Mouse (Mus musculus) 3134 (cell line): ENCODE results near the gene Fam229b.

Experiments used
- DNase-seq: peaks from one replicate; pipeline ENCODE4 v3.0.0-alpha.2; 2011; ENCODE audit warnings: low spot score; ENCODE audit not compliant: insufficient read length; ENCODE audit errors: extremely low read depth

Gene Fam229b

GRCm38 (mm10) chr10:39133462-39134310 is at the start of gene Fam229b, which contains the start of gene Tube1:
Fam229b (minus strand) TSS chr10:39133914.
Tube1 (plus strand) TSS chr10:39133976.
- peak; percentile 93 for DNase-seq

DNA sequence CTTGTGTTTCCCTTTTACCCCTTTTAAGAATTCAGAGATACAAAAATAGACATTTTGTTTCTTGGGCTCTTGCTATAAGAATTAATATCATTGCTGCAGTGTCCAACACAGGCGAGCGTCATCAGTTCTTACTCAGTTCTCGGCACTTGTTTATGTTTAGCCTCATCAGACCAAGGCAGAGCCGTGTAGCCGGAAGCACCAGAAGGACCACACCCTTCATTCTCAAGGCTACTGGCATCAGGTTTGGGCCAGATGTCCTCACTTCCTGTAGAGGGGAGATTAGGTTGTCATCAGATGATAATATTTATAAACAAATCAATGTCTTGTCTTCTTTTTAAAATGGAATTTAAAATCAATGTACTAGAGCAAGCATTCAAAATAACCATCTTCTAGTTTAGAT is 43.3 kb upstream of the Fam229b start:
- DNase-seq: no peak

- no peak for DNase-seq
Measured at GRCm38 (mm10) chr10:39173077-39173476, 39.4 kb upstream of the Fam229b start.

DNA sequence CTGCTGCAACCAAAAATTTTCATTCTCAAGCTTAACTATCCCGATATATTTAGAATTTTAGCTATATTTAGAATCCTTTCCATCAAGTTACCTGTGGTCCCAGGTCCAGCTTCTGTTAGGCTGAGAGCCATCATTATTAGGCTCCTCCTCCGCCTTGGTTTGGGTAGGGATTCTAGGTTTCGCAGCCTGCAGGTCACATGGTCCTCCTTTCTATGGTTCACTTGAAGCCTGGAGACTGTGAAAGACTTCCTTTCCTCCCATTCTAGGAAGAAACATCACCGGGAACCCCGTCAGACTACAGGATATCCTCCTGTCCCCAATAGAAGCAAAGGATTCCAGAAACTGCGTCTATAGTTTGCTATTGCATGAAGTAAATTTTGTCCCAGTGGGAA is 38.8 kb upstream of the Fam229b start:
- no peak for DNase-seq

DNA sequence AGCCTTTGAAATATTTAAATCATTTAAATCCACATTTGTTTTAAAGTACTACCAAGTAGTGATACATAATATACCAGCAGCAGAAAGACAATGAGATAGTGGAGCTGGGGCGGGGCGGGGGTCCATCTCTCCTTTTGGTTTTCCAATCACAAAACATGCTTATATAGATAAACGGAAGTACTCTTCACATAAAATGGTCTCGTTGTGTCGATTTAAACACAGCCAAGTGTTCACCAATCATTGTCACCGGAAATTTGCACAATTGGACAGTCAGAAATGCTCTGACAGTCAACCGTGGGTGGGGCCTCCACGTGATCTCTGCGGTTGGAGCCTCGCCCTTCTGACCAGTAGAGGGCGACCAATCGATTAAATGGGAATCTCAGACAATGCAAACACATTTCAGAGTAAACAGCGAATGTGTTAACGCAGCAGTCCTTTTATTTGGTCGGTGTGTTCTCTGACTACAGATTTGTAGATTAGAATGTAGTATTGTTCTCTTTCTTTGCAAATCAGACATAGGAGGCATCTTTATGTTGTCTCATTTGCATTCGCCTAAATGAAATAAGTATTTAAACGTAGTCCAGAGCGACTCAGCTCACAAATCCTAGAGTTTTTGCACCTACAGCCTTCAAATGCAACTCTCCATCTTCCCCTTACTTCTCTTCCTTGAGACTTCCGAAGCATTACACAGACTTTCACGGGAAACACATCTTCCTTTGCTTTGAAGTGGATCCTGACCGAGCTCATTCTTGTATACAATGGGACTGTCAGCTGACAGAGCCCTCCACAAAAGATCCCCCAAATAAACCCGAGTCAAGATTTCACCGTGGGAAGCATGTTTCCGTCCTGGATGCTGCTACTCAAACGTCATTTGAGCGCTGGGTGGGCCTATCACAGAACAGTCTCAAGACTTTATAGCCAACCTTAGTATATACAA is 38.2 kb upstream of the Fam229b start:
- peak; percentile 58 for DNase-seq

DNA sequence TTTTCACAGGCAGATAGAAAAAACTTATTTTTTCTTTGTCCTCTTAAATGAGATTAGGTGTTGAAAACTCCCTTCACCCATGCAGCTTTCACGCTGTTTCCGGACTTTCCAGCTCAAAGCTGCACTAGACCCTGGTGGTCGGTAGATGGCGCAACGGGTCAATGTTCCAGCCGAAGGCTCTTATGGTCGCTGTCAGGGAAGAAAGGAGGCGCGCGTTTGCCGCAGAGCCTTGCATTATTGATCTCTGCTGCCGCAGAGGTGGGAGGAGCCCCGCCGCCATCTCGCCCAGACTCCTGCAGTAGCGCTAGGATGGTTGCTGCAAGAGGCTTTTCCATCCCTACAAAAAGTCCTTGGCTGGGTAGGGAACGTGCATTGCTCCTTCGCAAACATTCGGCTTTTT is 37.4 kb upstream of the Fam229b start:
- peak; percentile 73 for DNase-seq

DNA sequence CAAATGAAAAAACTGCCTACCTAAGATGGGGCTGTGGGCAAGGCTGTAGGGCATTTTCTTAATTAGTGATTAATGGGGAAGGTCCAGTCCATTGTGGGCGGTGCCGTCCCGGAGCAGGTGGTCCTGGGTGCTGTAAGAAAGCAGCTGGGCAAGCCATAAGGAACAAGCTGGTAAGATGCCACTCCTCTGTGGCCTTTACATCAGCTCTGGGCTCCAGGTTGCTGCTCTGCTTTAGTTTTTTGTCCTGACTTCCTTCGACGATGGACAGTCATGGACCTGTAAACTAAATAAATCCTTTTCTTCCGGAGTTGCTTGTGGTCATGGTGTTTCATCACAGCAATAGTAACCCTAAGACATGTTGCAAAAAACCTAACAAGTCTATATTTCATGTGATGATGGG is 37.0 kb upstream of the Fam229b start:
- DNase-seq: no peak

GRCm38 (mm10) chr10:39170181-39170580 is 36.5 kb upstream of the Fam229b start:
- peak; percentile 28 for DNase-seq

- no peak for DNase-seq
Measured at GRCm38 (mm10) chr10:39169642-39170041, 35.9 kb upstream of the Fam229b start.

DNA sequence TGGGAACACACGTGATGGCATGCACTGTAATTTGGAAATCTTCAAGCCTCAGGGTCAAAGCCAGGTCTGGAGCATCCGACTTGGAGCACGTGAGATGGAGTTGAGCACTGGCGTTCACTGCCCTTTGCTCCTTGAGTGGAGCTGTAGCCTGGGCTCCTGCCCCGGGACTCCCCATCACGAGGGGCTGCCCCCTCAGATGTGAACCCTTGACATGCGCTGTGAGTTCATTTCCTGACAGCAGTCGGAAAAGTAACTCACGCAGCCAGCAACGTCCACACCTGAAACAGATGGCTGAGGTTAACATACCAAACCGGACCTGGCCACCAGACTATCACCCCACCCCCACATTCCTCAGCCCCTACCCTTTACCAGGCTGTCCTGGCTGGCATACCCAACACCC is 33.9 kb upstream of the Fam229b start:
- DNase-seq: no peak

DNA sequence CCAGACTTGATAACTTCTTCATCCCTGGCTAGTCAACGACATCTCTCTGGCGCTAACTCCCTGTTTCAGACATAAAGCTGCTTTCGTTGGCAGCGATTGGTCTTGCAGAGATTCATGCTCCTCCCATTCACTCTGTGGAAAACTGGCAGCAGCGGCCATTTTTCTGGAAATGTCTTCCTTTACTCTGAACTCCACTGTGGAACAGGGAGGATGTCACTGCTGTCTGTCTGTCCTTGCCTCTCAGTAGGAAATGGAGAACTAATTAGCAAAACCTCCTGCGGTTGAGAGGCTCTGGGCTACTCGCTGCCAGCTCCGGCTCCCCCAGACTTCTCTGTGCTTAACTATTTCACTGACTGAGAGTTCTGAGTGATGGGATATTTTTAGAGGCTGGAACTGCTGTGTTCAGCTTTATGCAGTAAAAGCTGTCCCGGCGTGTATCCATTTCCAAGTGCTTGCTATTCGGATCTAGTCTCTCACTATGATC is 32.0 kb upstream of the Fam229b start:
- no peak for DNase-seq

DNA sequence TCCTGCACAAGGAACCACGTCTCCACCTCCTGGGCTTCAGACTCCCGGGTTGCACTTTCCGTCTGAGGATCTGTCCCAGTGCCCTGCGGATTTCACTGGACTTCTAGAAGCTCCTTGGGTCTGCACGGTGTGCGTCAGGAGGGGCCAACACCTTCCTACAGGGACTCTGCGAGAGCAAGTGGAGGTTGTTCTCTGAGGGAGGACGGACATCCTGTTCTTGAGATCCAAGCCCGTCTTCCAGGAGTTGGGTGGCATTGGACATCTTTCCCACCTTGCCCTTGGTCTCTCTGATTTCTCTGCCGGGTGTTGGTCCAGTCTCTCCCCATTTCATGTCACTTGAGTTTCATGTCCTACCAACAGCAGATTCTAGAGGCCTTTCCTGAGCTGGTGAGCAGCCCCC is 30.0 kb upstream of the Fam229b start, which contains the start of gene Ccn6:
Gene Ccn6 (minus strand): TSS at position 101 of the 400 bp plus-strand sequence.
- no peak for DNase-seq

- no peak for DNase-seq
Measured at GRCm38 (mm10) chr10:39162666-39163484, 29.2 kb upstream of the Fam229b start.

DNA sequence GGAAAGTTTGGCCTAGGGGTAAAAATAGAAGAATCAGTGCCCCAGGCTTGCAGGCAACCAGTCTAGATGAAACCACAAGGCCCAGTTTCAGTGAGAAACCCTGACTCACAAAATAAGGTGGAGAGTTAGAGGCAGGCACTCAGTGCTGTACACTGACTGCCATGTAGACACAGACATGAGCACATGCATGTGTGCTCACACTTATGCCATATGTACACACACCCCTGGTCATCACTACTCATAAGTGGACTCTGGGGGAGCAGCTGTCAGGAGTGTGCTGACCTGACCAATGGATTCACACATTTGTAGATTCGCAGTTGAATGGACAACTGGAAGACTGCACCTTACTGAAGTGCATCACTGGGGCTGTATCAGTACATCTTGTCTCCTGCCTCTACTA is 27.7 kb upstream of the Fam229b start:
- no peak for DNase-seq

DNA sequence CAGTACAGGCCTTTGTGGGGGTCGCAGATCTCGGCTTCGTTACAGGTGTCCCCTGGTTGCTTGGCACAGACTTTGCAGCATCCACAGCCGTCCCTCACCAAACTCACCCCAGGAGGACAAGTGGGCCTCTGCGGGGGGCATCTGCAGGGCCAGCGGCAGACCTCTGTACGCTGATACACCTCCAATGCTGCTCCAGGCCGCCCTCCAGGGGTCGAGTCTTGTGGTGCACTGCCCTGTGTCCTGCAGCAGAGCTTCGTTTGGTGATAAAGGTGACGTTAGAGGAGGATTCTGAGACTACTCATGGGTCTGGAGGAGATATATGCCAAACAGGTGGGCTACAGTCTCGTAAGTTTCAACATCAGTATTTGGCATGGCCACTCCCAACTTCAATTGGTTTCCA is 24.6 kb upstream of the Fam229b start:
- no peak for DNase-seq

GRCm38 (mm10) chr10:39157321-39157720 is 23.6 kb upstream of the Fam229b start:
- DNase-seq: no peak

DNA sequence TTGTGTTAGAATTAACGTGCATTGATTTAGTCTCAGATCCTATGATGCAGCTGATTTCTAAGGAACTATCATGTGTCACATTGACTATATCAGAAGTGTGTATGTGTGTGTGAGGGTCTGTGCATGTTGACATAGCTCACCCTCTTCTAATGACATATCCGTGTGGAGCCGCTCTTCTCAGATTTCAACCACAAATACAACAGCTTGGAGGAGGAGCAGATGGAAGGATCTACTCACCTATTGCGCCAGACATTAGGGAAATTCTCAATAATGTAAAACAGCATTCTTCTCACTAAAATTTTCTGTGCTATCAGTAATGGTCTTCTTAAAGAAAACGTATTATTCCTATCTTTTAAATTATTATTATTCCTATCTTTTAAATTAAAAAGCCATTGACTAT is 23.0 kb upstream of the Fam229b start:
- DNase-seq: no peak

- DNase-seq: no peak
Measured at GRCm38 (mm10) chr10:39142216-39142615, 8.5 kb upstream of the Fam229b start.

DNA sequence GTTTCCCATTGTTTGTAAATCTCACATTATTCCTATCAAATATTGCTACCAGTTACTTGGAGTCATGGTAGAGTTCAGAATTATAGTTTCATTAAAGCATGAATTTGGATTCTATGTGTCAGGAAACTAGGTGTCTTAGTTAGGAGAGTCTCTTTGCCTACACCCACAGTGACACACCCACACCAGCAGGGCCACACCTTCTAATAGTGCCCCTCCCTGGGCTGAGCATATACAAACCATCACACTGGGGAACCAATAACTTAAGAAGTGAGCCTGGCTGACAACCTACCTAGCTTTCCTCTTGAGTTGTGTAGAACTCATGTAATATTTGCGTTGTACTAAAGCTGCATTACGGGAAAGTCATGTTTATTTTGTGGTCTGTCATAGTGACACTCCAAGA is 7.7 kb upstream of the Fam229b start:
- no peak for DNase-seq

DNA sequence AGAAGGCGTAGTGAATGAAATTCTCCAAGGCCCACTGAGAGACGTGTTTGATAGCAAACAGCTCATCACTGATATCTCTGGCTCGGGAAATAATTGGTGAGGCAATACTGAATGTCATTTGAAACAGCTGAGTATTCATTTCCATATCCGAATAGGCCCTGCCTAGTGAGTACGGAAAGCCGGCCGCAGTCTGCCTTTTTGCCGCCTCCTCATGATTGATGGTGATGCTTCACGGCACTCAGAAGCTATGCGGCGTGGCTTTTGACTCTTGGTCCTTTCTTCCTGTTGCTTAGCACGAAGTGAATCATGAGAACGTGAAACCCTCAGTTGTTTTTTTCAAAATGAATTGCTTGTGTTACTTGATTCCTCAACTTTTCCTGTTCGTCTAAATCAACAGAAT is 7.1 kb upstream of the Fam229b start:
- no peak for DNase-seq
